Mouse (Mus musculus) T-helper 2 cell (primary cell): ENCODE results near the gene Timm22.

ENCODE experiments used
- in situ Hi-C: fragments of 300-600 bp; cut with MboI, MseI; formaldehyde crosslinking; loops from one replicate; pipeline ENCODE4 v1.15.1; 2025; ENCODE audit warnings: high pct_unique_total_duplicates

The Timm22 gene

DNA sequence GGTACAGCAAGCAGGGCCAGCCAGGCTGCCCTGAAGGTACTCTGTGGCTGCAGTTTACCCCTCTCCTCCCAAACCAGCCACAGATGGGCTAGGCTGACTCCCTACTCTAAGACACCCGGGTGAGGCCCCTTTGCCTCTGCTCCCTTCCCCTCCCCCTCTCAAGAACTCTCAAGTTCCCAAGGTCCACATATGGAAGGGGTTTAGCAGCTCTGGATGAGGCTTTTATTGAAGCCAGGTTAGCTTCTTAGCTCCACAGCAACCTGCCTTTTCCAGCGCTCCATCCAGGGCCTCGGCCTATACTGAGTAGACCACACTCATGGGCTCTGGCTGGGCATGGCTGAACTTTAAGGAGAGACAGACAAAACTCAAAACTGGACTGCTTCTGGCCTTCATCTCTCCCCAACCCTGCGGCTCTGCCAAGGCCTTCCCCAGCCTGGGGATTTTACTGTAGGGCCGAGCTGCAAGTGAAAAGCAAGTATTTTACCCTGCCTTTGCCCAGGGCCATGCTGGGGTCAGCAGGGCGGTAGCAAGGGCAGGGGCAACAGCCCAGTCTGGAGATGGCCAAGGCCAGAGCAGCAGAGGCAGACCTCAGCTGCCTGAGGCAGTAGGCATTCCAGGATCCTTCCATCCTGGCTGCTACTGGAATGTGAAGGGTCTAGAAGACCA lies 23.3 kb downstream of the Timm22 start:
- in situ Hi-C loops, result no loop called here

DNA sequence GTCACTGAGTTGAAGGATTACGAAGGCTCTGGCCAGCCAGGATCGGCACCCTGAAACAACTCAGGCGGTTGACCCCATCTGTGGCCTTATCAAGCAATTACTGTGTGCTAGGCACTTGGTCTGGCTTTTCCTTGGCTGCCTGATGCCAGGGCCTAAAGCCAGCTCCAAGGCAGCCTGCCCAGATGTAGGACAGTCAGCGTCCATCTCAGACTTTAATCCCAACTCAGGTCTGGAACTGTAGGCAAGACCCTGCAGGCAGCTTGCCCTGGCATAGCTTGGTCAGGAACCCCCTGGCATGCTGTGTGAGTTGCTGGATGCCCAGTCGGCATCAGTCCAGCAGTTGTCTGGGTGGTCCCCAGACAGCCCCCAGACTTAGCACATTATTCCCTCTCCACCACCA lies 29.3 kb downstream of the Timm22 start:
- in situ Hi-C loops, result no loop called here

DNA sequence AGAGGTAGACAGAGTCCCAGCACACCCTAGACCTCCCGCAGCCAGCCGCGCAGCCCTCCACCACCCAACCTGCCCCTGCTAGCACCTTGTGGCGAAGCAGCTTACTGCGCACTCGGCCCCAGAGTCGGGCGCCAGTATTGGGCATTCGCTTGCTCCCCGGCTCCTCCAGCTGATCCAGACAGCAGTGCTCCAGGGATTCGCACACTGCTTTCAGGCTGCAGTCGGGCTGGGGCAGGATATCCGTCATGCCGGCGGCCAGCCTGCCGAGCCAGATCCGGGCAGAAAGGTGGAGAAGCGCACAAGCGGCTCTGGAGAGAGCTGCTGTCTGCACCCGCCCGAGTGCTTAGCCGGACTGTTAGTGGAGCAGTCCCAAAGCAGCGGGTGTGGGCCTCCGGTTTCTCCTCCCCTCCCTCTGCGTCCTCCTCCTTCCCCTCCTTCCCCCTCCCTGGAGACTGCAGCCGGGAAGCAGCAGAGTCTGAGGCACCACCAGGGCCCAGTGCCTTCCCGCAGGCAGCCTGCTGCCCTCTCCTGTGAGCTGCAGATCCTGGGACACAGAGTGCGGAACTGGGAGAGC lies 30.2 kb downstream of the Timm22 start:
- in situ Hi-C loops, result no loop called here

DNA sequence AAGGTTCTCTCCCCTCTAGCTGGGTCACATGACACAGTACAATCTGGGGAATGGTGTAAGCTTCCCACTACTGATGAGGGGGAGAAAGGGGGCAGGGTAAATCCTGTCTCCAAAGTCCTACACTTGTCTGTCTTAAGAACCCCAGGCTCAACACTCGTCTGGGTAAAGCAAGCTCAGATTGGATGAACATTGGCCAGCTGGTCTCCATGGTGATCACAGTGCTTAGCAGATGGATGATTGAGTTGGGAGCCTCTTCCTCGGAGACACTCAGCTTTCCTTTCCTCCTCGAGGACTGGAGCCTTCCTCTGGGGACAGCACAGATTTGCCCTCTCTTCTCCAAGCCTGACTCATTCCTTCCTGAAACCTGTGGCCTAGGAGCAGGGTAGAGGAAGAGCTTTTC lies 32.9 kb downstream of the Timm22 start:
- in situ Hi-C loops, result no loop called here

DNA sequence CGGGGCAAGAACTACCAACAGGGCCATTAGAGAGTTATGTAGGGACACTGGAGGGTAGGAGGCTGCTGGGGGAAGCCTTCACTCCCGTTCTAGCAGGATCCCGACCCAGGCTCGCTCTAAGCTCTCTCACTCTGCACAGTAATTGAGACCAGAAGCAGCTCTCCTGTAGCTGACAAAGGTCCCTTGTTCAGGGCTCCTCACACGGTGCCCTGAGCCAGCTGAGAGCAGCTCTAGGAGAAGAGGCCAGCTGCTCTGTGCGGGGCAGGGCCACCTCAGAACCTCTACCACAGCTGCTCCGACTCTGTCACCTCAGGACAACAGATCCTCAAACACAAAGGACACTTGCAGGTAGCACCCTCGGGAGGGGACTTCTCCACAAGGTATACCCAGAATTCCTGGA lies 38.7 kb downstream of the Timm22 start:
- in situ Hi-C loops, result no loop called here

DNA sequence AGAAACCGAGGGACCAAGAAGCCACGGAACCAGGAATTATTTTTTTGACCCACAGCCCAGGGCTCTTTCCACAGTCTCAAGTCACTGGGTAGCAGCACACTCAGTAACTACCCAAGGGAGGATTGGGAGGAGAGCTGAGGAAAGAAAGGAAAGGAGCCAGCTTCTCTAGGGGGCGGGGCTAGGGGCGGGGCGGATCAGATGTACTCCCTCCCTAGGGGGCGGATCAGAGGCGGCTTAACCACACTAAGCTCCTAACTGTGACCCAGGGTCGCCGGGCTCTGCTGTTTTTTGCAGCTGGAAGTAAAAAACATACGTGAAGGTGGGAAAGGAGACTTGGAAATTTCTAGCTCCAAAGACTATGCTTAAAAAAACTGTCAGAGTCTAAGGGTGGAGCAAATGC lies 39.5 kb downstream of the Timm22 start:
- in situ Hi-C loops, result no loop called here

DNA sequence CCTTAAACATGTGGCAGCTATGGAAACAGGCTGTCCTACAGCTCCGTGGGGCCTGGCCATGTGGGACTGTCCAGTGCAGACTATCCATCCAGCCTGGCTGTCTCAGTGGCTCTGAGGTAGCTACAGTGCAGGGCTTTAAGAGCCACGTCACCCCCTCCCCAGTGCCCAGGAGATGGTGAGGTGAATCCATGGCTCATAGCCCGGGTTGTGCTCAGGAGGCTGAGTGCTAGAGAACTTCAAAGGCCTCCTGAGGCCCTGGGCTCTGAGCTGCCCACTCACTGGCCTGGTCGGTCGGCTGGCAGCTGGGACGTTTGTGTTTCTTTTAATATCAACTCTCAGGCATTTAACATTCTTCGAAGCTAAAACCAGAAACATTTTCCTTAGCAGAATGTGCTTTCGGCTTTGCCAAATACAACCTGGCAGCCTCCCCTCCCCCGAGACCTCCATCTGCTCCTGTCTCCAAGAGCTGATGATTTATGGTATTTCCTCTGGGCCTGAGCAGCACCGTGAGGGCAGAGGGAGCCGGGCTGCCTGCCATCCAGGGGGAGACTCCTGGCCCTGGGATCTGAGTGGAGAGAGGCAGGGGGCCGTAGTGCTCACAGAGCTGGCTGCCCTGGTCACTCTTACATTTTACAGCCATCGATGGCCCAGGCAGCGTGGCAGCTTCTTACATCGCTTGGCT lies 42.9 kb downstream of the Timm22 start:
- in situ Hi-C loops, result no loop called here

DNA sequence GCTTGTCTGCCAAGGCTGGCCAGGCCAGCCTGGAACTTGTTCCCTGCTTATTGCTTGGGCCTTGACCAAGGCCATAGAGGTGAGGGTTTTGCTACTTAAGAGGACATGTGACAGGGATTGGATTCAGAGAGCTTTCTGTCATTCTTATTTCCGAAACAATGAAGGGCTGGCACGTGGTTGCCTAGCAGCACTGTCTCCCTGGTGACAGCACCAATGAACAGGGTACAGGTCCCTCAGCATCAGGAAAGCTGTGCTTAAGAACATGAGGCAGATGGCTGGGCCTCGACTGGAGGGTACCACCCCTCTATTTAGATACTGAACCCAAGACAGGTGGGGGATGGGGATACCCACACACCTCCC lies 43.4 kb downstream of the Timm22 start:
- in situ Hi-C loops, result no loop called here

DNA sequence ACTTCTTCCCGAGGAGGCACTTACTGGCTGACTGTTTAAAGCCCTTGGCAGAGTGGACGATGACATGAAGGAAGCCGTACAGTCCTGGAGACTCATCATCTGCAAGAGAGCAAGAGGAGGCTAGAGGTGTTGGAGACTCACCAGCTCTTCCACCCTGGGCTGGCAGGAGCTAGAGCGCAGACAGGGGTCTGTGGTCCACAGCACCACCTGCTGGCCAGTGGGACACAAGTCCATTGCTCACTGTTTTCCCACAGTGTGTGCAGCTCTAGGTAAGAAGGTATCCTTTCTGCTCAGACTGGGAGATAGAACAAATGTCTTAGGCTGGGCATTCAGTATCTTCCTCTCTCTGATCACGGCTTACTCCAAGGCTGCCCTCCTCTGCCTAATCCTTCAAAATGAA lies 47.7 kb downstream of the Timm22 start:
- in situ Hi-C loops, result no loop called here

DNA sequence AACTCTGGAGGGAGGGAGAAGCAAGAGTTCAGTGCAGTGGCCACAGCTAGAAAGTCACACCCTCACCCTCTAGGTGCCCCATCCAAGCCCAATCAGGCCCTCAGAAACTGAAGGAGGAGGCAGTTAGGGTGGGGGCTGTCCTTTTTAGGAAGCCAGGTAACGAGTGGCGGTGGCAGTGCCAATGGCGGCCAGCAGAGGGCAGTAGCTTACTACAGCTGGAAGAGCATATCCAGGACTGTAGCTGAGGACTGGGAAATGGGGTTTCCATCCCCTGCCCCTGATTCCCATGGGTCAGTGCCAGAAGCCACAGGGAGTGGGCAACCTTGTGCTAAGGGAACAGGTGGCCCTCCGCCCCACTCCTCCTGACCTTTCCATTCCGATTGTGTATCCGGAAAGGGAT lies 49.5 kb downstream of the Timm22 start:
- in situ Hi-C loops, result no loop called here

DNA sequence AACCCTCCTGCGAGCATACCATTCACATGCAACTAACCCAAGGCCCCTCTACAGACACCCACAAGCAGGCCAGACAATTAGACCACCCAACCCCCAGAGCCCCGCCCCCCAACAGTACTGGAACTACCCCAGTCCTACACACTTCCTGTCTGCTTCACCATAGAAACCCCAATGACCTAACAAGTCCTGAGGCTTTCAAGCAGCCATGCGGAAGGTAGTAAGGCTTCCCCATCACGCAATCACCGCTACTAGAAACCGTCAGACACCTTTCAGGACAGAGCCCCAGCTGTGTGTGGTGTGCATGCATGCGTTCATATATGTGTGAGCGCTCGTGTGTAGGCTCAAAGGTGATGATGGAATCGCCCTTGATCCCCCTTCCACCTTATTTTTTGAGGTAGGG lies 50.1 kb downstream of the Timm22 start:
- in situ Hi-C loops, result no loop called here

DNA sequence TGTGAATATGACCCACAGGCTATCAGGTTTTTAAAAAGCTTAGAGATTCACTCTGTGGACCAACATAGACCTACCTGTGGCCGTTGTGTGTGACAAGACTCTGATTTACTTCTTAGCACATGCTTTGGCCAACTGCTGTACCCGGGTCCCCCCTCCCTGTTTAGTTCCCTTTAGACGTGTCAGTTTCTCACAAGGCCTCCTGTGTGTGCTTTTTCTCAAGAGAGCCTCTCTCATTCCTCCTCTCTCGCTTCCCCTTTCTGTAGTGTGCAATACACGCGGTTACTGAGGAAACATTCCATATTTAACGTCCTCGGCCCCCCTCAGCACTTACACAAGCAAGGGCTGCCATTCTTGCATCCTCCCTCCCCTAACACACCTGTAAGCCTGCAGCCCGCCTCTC lies 52.0 kb downstream of the Timm22 start:
- in situ Hi-C loops, result no loop called here

DNA sequence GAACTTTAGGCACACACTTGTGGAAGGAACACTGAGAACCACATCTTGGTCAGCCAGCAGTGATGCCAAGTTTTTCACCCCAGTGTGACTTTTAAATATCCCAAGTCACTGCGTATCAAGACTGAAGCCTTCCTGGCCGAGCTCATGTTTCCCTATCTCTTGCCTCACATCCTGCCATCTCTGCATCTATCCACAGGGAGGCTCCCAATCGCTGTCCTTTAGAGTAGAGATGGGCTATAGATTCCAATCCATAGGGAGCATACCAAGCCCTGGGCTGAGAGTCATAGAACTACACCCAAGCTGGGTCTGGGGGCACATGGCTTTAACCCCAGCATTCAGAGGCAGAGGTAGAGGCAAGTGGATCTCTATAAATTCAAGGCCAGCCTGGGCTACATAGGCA lies 52.7 kb downstream of the Timm22 start:
- in situ Hi-C loops, result no loop called here

DNA sequence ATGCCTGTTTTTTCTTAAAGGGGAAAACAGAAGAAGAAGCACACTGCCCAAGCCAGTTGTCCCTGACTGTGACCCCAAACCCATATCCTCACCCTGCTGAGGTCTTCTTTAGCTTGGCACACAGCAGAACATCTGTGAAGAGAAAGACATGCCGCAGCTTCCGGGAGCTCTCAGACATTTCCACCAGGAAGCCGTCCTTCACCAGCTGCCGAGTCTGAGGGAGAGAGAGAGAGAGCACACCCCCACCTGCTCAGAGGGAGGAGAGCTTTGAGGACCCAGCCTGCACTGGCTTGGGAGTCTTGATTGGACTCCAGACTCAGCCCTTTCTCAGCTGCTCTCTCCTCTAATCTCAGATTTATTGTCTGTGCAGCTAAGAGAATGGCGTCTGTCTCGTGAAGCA lies 54.4 kb downstream of the Timm22 start:
- in situ Hi-C loops, result no loop called here

DNA sequence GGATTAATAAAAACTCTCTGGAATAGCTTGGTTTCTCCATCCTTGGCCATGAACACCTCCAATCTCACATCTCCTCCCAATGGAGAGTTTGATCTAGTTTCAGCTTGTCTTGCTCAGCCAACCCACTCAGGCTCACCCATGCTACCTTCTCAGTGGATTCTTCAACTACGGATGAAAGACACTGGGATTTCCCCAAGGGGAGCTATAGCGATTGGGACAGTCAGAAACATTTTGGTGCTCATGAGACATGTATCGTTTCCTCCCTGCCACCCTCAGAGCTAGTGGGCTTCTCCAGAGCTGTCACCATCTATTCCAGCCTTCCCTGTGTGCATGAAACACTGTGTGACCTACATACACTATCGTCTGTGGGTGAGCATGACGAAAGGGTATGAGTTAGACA lies 54.9 kb downstream of the Timm22 start:
- in situ Hi-C loops, result no loop called here

DNA sequence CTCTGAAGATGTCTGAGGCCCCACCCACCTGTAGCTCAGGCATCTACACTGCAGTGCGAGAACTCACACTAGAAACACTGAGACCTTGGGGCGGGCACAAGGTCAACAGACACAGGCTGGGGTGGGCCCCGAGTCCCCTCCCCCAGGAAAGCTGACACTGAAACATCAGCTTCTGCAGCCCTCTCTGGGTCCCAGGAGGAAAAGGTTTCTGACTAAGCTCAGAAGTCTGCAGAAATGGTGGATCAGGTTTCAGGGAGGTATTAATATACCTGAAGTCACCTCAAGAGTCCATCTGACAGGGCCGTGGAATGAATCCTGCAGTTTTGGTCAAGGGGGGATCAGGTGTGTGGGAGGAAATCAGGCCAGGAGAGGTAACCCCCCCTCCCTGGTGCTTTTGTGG lies 59.1 kb downstream of the Timm22 start:
- in situ Hi-C loops, result no loop called here
